Mouse (Mus musculus) heart, adult 18-20 months (tissue): ENCODE results near the gene Cxcr1. TPM values are rescaled to one million over a fixed set of nuclear protein-coding genes. Genes with fewer than 3 reads are reported as not detected.
"Not testable (repeated sequence)": the region's sequence is repeated elsewhere in the genome, so short reads cannot be mapped to it uniquely, and the experiment has no call there.

Experiments used
- DNase-seq, 2 experiments: peaks; one replicate each; pipeline ENCODE4 v3.0.0; 2021 to 2022; ENCODE audit warnings: mixed read lengths in 1 of 2
- total RNA-seq, 2 experiments: library from RNA; stranded (reverse); gene quantifications; 2 replicates each; pipeline ENCODE4 v1.2.3; 2021

The Cxcr1 gene
- total RNA-seq, 2 experiments from 2014 or later: not detected

DNA sequence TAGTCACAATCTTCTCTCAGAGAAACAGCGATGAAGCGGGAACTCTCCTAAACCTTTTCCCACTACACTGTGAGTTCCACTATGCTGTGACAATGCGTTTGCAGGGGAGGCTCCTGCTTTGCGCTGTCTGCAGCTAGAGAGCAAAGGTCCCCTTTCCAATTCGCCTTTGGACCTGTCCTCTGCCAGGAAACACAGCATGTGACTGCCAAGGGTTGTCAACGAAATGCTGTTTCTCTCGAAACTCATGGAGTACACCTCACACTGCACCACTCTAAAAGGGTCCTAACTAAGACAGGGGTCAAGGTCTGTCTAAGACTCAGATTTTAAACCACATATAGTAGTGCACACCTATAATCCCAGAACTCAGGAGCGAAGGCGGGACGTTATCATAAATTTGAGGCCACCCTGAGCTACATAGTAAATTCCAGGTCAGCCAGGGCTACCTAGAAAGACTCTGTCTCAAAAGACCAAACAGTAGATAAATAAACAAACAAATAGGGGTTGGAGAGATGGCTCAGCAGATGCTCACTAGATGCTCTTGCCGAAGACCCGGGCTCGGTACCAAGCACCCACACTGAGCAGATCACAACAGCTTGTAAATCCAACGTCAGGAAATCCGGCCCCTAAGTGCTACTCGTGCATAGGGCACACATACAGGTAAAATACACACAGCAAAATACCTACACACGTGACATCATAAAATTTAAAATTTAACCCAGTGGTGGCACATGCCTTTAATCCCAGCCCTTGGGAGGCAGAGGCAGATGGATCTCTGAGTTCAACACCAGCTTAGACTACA lies 2.4 kb upstream of the Cxcr1 start:
- DNase-seq: no peak

DNA sequence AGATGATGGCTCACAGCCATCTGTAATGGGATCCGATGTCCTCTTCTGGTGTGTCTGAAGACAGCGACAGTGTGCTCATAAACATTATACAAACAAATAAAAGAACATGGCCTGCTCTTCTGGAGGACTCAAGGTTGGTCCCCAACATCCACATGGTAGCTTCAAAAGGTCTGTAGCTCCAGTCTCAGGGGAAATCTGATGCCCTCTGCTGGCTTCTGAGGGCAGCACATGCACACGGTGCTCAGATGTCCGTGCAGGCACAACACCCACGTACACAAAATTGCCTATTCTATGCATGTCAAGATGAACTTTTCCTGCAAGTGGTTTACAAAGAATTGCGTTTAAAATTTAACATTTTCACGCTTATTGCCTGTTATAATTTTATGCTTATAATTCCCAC lies 1.5 kb upstream of the Cxcr1 start:
- DNase-seq: peak in 1 of 2 experiments; percentile 30

DNA sequence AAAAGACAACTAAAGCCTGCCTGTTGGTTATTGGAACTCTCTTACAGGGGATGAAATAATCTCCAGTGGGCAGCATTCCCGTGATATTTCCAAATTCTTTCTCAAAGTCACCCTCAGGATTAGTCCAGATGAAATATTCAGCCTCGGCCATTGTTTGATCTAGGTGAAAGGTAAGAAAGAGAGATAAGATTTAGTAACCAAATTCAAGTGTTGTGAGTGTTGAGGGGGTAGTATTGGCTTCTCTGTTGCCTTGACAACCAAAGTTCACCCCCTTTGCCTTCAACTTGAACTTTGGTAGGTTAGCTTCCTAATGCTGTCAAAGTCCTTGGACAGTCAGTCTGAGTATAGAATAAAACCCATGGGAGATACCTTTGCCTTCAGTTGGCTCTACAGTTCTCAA lies 1.7 kb downstream of the Cxcr1 start:
- no peak for DNase-seq

DNA sequence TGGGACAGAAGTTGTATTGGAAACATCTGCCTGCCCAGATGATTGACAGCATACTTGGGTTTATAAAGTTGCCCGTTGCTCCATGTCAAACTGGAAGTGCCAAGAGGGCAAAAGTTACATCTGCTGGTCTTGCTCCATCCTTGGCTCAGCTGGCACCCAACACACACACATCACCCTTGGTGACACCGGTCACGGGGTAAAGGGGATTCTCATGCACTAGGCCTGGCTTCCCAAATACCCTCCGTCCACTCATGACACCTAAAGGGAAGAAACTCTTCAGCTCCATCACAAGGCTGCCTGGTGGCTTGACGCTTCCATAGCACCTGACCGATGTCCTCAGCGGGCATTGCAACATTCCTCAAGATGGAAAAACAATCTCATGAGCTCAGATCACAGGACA lies 4.0 kb downstream of the Cxcr1 start:
- no peak for DNase-seq

DNA sequence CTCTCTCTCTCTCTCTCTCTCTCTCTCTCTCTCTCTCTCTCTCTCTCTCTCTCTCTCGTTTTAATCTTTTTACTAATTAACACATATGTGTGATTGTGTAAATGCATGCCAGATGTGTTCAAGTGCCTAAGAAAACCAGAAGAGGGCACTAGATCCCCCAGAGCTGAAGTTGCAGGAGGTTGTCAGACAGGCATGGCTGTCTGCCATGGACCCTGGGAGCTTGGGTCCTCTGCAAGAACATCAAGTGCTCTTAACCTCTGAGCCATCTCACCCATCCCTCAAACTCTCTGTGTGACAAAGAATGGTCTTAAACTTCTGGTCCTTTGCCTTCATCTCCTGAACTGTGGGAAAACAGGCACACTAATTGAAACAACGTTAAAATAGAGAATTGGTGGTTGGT lies 11.4 kb downstream of the Cxcr1 start:
- DNase-seq: no peak

DNA sequence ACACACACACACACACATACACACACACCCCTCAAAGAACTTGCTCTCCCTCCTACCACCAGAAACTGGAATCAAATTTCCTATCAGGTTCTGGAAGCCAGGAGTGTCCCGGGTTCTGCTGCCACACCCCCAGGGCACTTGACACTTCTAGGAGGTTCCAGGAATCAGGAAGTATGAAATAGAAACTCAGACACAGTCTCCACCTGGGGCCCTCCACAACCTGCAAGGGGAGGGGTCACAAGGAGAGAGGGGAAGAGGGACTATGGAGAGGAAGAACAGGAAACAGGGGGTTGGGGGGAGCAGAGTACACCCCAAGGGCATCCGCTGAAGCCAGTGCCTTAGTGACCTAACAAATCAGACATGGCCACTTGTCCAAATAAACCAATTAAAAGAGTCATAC lies 13.0 kb downstream of the Cxcr1 start:
- DNase-seq: no peak

DNA sequence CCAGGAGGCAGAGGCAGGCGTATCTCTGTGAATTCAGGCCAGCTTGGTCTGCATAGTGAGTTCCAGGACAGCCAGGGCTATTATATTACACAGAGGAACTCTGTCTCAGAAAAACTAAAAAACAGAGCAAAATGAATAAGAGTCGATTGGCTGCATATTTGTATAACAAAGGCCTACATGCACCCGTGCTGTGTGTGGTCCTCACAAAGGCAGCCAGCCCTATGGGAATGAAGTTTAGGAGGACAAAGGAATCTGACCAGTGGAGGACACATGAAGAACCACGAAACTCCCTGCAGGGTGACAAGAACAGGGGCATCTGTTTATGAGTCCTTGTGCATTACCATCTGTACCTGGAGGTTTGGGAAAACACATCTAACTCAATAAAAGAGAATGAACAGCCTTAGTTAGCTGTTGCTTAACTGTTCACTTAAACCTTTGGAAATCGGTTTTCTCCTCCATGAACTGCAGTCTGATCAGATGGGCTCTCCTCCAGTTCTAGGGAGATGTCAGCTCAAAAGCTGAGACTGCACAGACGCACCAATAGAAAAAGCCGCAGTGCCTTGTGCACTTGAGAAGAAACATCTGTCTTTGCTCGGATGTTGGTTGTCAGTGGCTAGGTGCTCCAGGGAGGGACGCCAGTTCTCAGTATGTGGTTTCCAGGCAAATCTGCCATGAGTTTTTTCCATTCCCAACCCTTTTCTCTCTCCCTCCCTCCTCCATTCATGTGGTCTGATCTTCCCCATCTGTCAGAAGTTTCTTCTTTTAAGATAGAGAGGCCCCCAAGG lies 14.6 kb downstream of the Cxcr1 start:
- DNase-seq: no peak

DNA sequence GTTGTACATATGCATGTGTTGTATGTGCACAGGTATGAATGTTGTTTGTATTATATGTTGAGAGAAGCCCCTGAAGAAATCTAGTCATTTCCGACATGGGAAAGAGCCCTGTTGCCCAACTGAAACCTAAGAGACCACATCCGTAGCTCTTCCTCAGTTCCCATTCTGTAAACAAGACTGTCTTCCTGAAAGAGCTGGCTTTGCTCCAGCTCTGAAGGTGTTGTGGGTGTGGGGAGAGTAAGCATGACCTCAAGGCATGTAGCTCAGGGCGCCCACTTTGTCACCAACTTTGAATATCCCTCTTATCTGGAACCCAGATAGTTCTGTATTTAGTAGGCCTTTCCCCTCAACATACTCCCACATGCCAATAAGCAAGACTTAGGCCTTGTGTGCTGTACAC lies 15.8 kb downstream of the Cxcr1 start:
- DNase-seq: no peak

DNA sequence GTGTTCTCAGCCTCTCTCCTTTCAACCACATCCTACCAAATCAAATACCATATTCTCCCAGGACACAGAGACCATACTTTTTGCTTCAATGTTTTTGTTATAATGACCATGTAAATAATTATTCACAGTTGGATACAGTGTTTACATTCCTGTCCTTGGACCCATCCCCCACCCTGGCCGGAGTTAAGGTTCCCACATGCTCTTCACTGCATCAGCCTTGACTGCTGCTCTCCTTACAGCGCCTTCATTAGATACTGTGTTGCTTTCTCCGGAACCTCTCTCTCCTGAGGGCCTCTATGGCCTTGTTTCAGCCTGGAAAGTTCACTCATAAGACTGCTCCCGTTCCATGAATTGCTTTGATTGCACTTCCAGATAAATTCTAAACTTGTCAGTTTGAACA lies 18.7 kb downstream of the Cxcr1 start:
- DNase-seq: no peak

DNA sequence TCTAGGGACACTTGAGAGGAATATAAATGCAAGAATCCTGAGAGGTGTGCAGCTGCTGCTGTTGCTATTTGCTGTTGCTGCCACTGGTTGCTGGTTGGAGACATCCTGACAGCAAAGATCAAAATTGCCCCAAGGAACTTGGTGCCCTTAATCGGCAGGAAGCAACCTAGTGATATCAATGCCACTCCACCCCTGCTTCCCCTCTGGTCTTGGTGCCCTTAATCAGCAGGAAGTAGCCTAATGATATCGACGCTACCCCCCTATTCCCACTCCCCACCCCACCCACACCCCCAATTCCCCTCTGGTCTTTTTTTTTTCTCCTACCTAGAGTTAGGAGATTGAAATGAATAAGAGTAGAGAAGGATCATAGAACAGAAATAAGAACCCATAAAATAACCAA lies 21.7 kb downstream of the Cxcr1 start:
- no peak for DNase-seq

DNA sequence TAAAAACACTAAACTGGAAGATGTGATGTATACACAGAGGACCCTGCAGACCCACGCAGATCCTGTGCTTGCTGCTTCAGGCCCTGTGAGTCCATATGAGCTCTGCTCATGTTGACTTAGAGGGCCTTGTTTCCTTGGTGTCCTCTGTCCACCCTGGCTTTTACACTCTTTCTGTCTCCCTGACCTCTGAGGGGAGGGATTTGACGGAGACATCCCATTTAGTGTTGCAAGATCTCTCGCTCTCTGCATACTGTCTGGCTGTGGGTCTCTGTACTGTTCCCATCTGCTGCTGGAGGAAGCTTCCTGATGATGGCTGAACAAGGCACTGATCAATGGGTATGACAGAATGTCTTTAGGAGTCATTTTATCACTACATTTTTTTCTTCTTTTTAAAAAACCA lies 24.7 kb downstream of the Cxcr1 start:
- DNase-seq: no peak

DNA sequence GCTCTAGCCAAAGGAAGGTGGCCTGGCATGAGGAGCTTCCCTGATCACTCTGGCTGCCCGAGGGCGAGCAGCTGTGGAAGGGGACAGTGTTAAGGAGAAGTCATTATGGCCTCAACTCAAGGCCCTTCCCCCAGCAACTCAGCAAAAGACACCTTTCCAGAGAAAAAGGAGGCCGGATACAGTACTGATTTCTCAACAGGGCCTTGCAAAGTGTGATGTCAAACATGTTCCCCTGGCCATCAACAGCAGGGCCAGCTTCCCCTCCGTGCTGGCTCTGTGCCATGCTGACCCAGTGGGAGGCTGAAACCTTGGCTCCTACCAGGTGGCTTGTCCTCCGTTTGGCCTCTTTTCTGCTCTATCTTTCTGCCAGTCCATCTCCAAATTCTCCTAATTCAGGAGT lies 27.3 kb downstream of the Cxcr1 start:
- no peak for DNase-seq

DNA sequence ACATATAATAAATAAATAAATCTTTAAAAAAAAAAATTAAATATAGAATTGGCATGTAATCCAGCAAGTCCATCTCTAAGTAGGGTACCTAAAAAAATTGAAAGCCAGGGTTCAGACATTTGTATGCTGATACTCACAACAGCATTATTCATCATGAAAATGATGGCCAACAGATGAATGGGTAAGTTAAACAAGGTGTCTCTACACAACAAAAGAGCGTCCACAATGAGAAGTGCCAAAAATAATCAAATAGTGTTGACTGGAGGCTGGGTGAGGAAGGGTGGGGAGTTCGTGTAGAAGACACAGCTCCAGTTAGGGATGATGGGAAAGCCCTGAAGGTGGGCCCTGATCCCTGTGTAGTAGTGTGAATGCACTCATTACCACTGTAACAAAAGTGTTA lies 34.4 kb downstream of the Cxcr1 start:
- DNase-seq: no peak

DNA sequence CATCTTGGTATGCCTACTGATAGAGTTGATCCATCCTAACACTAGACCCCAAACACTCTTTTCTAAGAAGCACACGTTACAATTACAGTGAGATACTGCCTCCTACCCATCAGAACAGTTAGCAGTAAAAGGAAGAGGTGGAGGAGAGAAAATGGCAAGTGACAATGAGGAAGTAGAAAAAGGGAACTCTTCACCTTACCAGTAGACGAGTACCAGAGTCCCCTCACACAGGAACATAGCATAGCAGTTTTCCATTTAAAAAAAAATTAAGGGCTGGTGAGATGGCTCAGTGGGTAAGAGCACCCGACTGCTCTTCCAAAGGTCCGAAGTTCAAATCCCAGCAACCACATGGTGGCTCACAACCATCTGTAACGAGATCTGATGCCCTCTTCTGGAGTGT lies 34.8 kb downstream of the Cxcr1 start:
- not testable (repeated sequence) for DNase-seq

DNA sequence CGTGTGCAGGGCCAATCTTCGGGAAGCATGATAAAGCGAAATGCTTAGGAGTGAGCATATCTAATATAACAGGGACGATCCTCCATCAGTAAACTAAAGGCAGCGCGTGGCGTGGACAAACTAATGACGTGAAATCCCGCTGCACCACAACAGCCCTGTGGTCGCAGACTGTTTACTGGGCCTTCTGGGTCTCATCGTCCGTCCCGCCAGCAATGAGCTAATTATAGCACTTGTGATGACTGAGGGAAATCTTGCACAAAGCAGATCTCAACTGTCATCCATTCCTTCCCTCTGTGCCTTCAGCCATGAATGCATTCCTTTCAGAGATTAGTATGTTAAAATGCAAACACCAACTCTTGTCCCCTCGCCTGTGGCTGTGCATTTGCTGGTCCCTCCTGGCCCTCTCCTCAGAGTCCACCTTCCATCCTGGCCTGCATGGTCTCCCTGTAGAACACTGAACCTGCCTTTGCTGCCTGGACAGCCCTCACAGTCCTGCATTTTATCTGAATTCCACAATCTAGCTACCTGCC lies 38.0 kb downstream of the Cxcr1 start:
- no peak for DNase-seq

DNA sequence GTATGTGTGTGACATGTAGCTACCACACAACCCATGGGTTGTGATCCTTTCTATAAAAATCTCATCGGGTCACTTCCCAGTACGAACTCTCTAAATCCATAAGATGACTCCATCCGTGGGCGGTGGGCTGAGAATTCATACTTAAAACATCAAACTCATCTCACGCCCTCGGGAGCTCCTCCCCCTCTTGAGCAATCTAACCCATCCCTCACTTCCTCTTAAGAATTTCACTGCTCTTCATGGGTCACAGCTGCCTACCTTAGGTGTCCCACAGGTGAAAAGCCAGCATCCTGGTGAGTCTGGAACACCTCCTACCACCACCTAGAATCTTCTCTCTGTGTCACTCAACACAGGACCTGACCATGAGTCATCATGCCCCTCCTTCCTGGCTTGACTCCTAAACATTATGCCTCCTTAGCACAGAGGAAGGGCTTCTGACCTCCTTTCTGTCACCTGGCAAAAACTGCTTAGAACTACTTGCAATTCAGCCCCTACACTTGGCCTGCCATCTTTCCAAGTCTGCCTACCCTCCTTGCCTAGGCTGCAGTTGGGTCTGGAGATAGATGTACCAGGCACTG lies 38.9 kb downstream of the Cxcr1 start:
- no peak for DNase-seq

DNA sequence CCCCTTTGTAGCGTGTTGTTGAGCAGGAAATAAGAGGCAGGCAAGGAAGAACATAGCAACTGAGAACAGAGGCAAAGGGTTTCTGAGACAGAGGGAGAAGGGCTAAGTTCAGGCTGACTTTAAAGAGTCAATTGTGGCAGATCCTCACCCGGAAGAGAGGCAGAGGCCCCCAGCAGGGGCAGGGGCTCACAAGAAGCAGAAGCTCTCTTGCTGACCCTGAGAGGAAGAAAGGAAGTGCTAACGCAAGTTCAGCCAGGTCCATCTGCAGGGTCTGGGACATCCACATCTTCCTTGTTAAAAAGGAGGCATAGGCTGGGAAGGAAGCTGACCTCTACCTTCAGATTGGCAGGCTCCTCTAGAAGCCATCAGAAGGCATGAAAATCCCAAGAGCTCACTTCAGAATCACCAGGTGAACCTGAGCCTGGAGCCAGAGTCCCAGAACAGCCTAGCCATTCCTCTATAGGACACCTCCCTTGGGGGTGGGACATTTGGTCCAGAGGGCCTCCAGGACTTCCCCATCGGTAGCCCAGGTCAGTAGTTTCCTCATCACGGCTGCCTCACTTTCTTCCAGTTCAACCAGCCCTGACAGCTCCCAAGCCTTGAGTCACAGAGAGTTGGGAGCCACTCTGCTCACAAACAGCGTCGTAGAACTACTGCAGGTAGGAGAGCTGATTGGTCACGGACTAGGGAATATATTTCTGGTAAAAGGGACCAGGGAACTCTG lies 40.8 kb downstream of the Cxcr1 start, which contains the start of gene Cxcr2:
Gene Cxcr2, plus strand, starts transcription at position 529 of the 724 bp plus-strand sequence.
- no peak for DNase-seq

DNA sequence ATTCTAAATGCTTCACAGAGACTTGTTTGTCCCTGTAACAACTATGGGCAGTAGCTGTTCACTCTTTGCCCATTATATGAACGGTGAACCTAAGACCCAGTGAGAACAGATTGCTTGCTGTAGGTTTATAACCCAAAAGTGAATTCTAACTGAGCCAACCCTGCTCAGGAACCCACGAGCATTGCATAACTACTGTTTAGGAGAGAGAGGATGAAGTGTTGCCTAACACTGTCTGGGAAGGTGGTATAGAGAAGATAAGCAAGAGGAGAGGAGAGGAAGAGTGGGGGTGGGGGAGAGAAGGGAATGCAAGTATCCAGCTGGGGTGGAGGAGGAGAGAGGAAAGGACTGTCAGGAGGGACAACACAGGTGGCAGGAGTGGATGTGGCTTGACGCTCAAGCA lies 43.3 kb downstream of the Cxcr1 start:
- no peak for DNase-seq

DNA sequence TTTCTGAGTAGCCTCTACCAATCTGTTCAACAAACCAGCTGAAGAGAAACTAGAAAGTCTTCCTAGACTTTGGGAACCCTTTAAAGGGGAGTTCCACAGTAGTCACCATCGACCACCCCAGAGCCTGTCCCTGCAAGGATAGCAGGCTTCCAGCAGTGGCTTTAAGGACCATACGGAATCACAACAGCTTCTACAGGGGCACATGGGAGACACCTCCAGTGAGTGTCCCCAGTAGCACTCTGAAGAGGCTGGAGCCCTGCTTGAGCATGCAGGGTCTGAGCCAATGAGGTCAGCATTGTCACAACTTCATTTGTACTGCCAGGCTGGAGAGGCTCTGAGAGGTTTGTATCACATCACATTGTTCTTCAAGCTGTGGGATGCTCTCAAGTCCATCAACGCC lies 44.3 kb downstream of the Cxcr1 start:
- no peak for DNase-seq

DNA sequence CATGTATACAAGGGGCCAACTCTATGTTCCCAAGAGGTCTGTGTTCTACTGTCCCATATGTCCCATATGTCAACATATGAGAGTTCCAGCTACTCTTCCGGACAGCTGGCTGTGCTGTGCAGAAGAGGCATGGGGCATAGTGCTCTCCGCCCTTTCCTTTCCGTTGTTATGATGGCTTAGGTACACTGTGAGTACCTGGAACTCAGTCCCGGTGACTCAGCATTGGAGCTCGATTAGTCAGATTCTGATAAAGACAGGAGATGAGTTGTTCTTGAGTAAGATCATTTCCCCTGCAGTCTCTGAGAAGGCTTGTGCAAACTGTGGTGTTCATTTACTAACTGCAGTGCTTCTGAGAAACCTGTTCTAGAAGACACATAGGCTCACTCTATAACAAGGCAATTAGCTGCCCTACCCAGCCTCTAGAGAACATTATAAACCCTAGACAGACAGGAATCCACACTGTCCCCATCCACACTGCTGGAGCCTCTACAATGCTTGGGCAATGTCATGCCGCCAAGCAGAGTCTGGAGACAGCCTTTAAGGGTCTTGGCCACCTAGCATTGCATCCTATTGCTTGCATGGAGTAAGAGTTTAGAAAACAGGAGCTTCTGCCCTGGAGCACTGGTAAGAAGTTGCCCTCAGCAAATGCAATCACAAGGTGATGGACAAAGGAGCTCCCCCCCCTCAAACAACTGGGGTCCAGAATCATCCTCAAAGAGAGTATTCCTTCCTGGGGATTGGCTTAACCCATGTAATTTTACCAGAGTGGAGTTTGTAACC lies 45.1 kb downstream of the Cxcr1 start:
- no peak for DNase-seq
